Mouse (Mus musculus) telencephalon, adult 2 months (tissue): Measurements from ENCODE around the gene Sae1.

Experiments
- DNase-seq: peaks from one replicate; pipeline ENCODE4 v3.0.0-alpha.2; 2011; ENCODE audit warnings: low read depth, low spot score

The Sae1 gene

DNA sequence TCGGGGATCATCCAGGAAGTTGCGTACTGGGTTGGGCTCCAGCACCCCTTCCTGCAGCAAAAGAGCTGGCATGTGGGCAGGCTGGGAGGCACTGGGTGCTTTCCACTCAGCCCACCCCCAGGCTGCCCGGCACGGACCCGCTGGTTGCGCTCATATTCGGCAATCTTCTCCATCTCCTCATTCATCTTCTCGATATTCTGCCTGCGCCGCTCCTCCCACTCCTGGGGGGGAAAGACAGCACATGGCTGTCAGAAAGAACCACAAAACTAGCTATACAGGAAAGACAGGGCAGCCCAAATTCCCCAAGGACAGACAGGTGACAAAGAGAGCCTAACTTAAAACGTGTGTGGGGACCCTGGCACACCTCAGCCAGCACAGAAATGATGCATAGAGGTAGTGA lies 106.9 kb downstream of the Sae1 start:
- DNase-seq = no peak

- no peak for DNase-seq
These were observed 112.4 kb downstream of the Sae1 start for GRCm38 (mm10) chr7:16274922-16275890.

DNA sequence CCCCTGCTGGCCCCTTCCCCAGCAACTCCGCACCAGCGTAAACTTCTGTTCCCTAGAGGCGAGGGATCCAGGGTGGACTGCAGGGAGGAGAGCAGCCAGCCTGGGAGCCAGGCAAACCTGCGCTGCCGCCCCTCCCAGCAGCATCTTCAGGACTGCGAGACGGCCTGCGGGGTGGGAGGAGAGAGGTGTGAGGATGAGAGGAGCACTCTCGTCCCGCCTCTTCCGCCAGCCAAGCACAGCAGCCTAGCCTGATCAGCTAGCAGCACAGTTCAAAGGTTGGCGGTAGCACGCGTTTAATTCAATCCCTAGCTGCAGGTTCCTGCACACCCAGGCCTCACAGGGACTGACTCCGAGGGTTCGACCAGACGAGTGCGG lies 113.9 kb downstream of the Sae1 start:
- peak; percentile 60 for DNase-seq

- peak; percentile 95 for DNase-seq
These were observed 114.4 kb downstream of the Sae1 start, which contains the start of gene Inafm1 for GRCm38 (mm10) chr7:16273081-16273765. TSS of gene Inafm1 (minus strand) at chr7:16273617.

DNA sequence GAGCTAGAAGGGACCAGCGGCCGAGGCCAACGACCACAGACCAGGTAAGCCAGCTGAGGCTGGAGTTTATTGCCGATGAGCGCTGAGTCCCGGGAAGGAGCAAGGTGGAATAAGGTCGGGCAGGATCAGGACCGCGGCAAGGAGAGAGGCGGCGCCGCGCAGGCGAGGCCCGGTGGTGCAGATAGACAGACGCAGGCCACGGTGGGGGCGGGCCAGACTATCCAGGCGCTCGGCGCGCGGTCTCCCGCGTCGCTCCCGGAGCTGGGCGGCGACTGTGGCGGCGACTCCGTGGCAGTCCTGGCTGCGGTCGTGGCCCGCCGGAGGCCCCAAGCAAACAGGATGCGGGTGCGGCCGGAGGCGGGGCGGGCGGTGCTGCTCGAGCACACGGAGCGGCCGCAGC lies 114.9 kb downstream of the Sae1 start:
- DNase-seq = peak; percentile 36

GRCm38 (mm10) chr7:16271139-16271538 lies 116.5 kb downstream of the Sae1 start:
- no peak for DNase-seq
